Mouse (Mus musculus): ENCODE measurements around the gene Nsd1. TPM values are rescaled to one million over a fixed set of nuclear protein-coding genes. Genes with fewer than 3 reads are reported as not detected.

Nsd1 gene
- polyA plus RNA-seq, 1 experiment from 2014 or later, result 61.7 TPM

- H3K9me3 ChIP-seq, result no peaks in the 10 kb centered on the region
- no peak overlapping the region for H3K4me3 ChIP-seq
- H3K27ac ChIP-seq, result no peak overlapping the region
- peaks cover 55% of the 10 kb centered on the region for H3K36me3 ChIP-seq
- H3K4me1 ChIP-seq, result no peaks in the 10 kb centered on the region
- no peak overlapping the region for H3K4me2 ChIP-seq
- ATAC-seq (ENCODE audit: borderline replicate concordance, extremely low read depth, low FRiP score, low TSS enrichment), result no peak
- H3K27me3 ChIP-seq, result no peaks in the 10 kb centered on the region
- H3K9ac ChIP-seq, result no peak overlapping the region
- WGBS, result 88% methylated on average over 5 of the region's 5 CpGs
These were observed 68.1 kb downstream of the Nsd1 start for GRCm38 (mm10) chr13:55277646-55278045.

- no peak for ATAC-seq (ENCODE audit: borderline replicate concordance, extremely low read depth, low FRiP score, low TSS enrichment)
- H3K9ac ChIP-seq, result no peak overlapping the region
- 72% methylated on average over 3 of the region's 3 CpGs for WGBS
- no peak overlapping the region for H3K4me2 ChIP-seq
- H3K4me3 ChIP-seq, result no peak overlapping the region
- H3K36me3 ChIP-seq, result peaks cover 80% of the 10 kb centered on the region
- no peaks in the 10 kb centered on the region for H3K27me3 ChIP-seq
- H3K9me3 ChIP-seq, result no peaks in the 10 kb centered on the region
- H3K27ac ChIP-seq, result no peak overlapping the region
- no peaks in the 10 kb centered on the region for H3K4me1 ChIP-seq
These were observed 79.3 kb downstream of the Nsd1 start for GRCm38 (mm10) chr13:55288854-55289253.

GRCm38 (mm10) chr13:55296760-55297159 is 87.2 kb downstream of the Nsd1 start:
- H3K9ac ChIP-seq, result no peak overlapping the region
- H3K27ac ChIP-seq, result no peak overlapping the region
- H3K4me3 ChIP-seq, result no peak overlapping the region
- WGBS, result 90% methylated on average over 1 of the region's 1 CpGs
- H3K4me1 ChIP-seq, result no peaks in the 10 kb centered on the region
- H3K4me2 ChIP-seq, result no peak overlapping the region
- H3K36me3 ChIP-seq, result peaks cover 82% of the 10 kb centered on the region
- H3K9me3 ChIP-seq, result no peaks in the 10 kb centered on the region
- ATAC-seq (ENCODE audit: borderline replicate concordance, extremely low read depth, low FRiP score, low TSS enrichment), result no peak
- H3K27me3 ChIP-seq, result no peaks in the 10 kb centered on the region

- Histone ChIP-seq H3K9me3 (no peaks in the 10 kb centered on the region), H3K36me3 (peaks cover 84% of the 10 kb centered on the region), H3K4me1 (no peaks in the 10 kb centered on the region), H3K4me3 (no peak overlapping the region), H3K27ac (no peak overlapping the region), H3K9ac (no peak overlapping the region), H3K4me2 (no peak overlapping the region), H3K27me3 (no peaks in the 10 kb centered on the region)
- 85% methylated on average over 5 of the region's 5 CpGs for WGBS
- no peak for ATAC-seq (ENCODE audit: borderline replicate concordance, extremely low read depth, low FRiP score, low TSS enrichment)
These were observed 91.3 kb downstream of the Nsd1 start for GRCm38 (mm10) chr13:55300913-55301312.

- Histone ChIP-seq H3K36me3 (peaks cover 91% of the 10 kb centered on the region), H3K27ac (no peak overlapping the region), H3K9ac (no peak overlapping the region), H3K4me3 (no peak overlapping the region), H3K27me3 (no peaks in the 10 kb centered on the region), H3K4me1 (no peaks in the 10 kb centered on the region), H3K4me2 (no peak overlapping the region), H3K9me3 (no peaks in the 10 kb centered on the region)
- ATAC-seq (ENCODE audit: borderline replicate concordance, extremely low read depth, low FRiP score, low TSS enrichment), result no peak
- WGBS, result 77% methylated on average over 8 of the region's 8 CpGs
These were observed 102.5 kb downstream of the Nsd1 start for GRCm38 (mm10) chr13:55312028-55312630.

GRCm38 (mm10) chr13:55313051-55313450 is 103.5 kb downstream of the Nsd1 start:
- WGBS, result 86% methylated on average over 9 of the region's 9 CpGs

GRCm38 (mm10) chr13:55314891-55315412 is 105.4 kb downstream of the Nsd1 start:
- Histone ChIP-seq H3K9me3 (no peaks in the 10 kb centered on the region), H3K4me3 (no peak overlapping the region), H3K9ac (no peak overlapping the region), H3K4me1 (0 out of 2 replicates have a peak, but pooled peaks cover 4% of the 10 kb centered on the region), H3K27ac (no peak overlapping the region), H3K27me3 (no peaks in the 10 kb centered on the region), H3K36me3 (peaks cover 91% of the 10 kb centered on the region), H3K4me2 (no peak overlapping the region)
- WGBS, result 78% methylated on average over 2 of the region's 2 CpGs
- ATAC-seq (ENCODE audit: borderline replicate concordance, extremely low read depth, low FRiP score, low TSS enrichment), result no peak

More at GRCm38 (mm10) chr13:55313051-55313450, 103.5 kb downstream of the Nsd1 start:
- Histone ChIP-seq H3K27me3 (no peaks in the 10 kb centered on the region), H3K4me1 (no peaks in the 10 kb centered on the region), H3K4me2 (no peak overlapping the region), H3K4me3 (no peak overlapping the region), H3K9me3 (no peaks in the 10 kb centered on the region), H3K9ac (no peak overlapping the region), H3K27ac (no peak overlapping the region), H3K36me3 (peaks cover 90% of the 10 kb centered on the region)
- ATAC-seq (ENCODE audit: borderline replicate concordance, extremely low read depth, low FRiP score, low TSS enrichment), result no peak

- Histone ChIP-seq H3K9me3 (no peaks in the 10 kb centered on the region), H3K4me2 (no peak overlapping the region), H3K27me3 (no peaks in the 10 kb centered on the region), H3K9ac (no peak overlapping the region), H3K4me3 (no peak overlapping the region), H3K36me3 (peaks cover 62% of the 10 kb centered on the region), H3K27ac (no peak overlapping the region), H3K4me1 (peaks cover 26% of the 10 kb centered on the region)
- WGBS, result 82% methylated on average over 3 of the region's 3 CpGs
- ATAC-seq (ENCODE audit: borderline replicate concordance, extremely low read depth, low FRiP score, low TSS enrichment), result no peak
These were observed 108.8 kb downstream of the Nsd1 start for GRCm38 (mm10) chr13:55318351-55318750.

- Histone ChIP-seq H3K9me3 (no peaks in the 10 kb centered on the region), H3K4me1 (peaks cover 32% of the 10 kb centered on the region), H3K9ac (peak within 1 kb of the TSS; percentile 98), H3K4me2 (peak within 1 kb of the TSS; percentile 96), H3K27ac (no peak within 1 kb of the TSS), H3K36me3 (peaks cover 59% of the 10 kb centered on the region), H3K4me3 (peak within 1 kb of the TSS; percentile 95), H3K27me3 (no peaks in the 10 kb centered on the region)
- 78% methylated on average over 4 of the region's 4 CpGs for WGBS
- ATAC-seq (ENCODE audit: borderline replicate concordance, extremely low read depth, low FRiP score, low TSS enrichment), result no peak
These were observed 110.5 kb downstream of the Nsd1 start, which contains the start of gene Prelid1 for GRCm38 (mm10) chr13:55319931-55320533. Gene Prelid1 (plus strand): TSS chr13:55320500.

GRCm38 (mm10) chr13:55321434-55322129 is 112.0 kb downstream of the Nsd1 start, which contains the start of gene Rab24:
Gene Rab24 (minus strand): TSS chr13:55321946.
- Histone ChIP-seq H3K4me2 (peak within 1 kb of the TSS; percentile 96), H3K27ac (peak within 1 kb of the TSS; percentile 91), H3K9ac (peak within 1 kb of the TSS; percentile 98), H3K4me1 (peaks cover 36% of the 10 kb centered on the region), H3K27me3 (no peaks in the 10 kb centered on the region), H3K9me3 (no peaks in the 10 kb centered on the region), H3K36me3 (peaks cover 60% of the 10 kb centered on the region), H3K4me3 (peak within 1 kb of the TSS; percentile 95)
- under 1% methylated on average over 72 of the region's 73 CpGs for WGBS
- ATAC-seq (ENCODE audit: borderline replicate concordance, extremely low read depth, low FRiP score, low TSS enrichment), result peak; percentile 87

GRCm38 (mm10) chr13:55322130-55322825 is 112.7 kb downstream of the Nsd1 start:
- no peak; the same call in 1 of the 2 replicates for ATAC-seq (ENCODE audit: borderline replicate concordance, extremely low read depth, low FRiP score, low TSS enrichment)
- WGBS, result under 1% methylated on average over 31 of the region's 31 CpGs
- no peaks in the 10 kb centered on the region for H3K27me3 ChIP-seq
- peaks cover 39% of the 10 kb centered on the region for H3K4me1 ChIP-seq
- peaks cover 54% of the 10 kb centered on the region for H3K36me3 ChIP-seq
- peak overlapping the region; percentile 91 for H3K27ac ChIP-seq
- H3K4me3 ChIP-seq, result peak overlapping the region; percentile 95
- peak overlapping the region; percentile 98 for H3K9ac ChIP-seq
- H3K4me2 ChIP-seq, result peak overlapping the region; percentile 96
- H3K9me3 ChIP-seq, result no peaks in the 10 kb centered on the region
